Mouse (Mus musculus): Measurements from ENCODE around the gene 1110008P14Rik. TPM values are rescaled to one million over a fixed set of nuclear protein-coding genes. Genes with fewer than 3 reads are reported as not detected.
"Not testable (repeated sequence)": the region's sequence is repeated elsewhere in the genome, so short reads cannot be mapped to it uniquely, and the experiment has no call there.

1110008P14Rik gene
- polyA plus RNA-seq, 1 experiment from 2014 or later: 46.5 TPM

DNA sequence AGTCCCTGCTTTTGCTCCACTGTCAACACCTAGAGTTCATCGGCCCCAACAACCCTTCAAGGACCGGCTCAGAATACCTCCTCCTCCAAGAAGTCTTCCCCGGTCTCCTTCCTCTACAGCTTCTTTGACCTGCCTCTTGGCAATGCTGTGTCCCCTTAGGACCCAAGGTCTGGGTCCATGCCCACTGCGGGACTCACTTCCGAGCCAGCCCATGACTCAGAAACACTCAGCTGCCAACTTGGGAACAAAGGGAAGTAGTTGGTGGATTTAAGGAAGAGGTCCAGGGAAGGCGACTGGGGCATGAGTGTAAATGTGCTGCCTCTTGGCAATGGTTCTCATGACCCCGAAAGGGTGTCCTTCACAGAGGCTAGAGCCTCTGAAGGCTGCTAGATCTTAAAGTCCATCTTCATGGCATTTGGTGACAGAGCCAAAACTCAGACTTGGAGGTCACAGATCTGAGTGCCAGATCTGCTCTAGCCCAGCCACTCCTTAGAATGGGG, 1.7 kb downstream of the 1110008P14Rik start:
- Histone ChIP-seq H3K27ac (ENCODE audit: low read length) (no peak overlapping the region), H3K4me1 (ENCODE audit: control insufficient read depth, insufficient read depth, low read length) (peaks cover 12% of the 10 kb centered on the region), H3K9me3 (replicated peaks; ENCODE audit: control insufficient read depth, low read length) (no peaks in the 10 kb centered on the region), H3K27me3 (ENCODE audit: control insufficient read depth, insufficient read depth, low read length) (no peaks in the 10 kb centered on the region), H3K4me2 (ENCODE audit: low read depth, low read length) (no peak overlapping the region), H3K36me3 (ENCODE audit: control insufficient read depth, insufficient read depth) (peaks cover 30% of the 10 kb centered on the region), H3K4me3 (ENCODE audit: low read length) (no peak overlapping the region), H3K9ac (ENCODE audit: low read length) (no peak overlapping the region)
- 77% methylated on average over 7 of the region's 7 CpGs for WGBS
- ATAC-seq (replicated peaks; ENCODE audit: extremely low read depth, insufficient read depth, low FRiP score): no peak

DNA sequence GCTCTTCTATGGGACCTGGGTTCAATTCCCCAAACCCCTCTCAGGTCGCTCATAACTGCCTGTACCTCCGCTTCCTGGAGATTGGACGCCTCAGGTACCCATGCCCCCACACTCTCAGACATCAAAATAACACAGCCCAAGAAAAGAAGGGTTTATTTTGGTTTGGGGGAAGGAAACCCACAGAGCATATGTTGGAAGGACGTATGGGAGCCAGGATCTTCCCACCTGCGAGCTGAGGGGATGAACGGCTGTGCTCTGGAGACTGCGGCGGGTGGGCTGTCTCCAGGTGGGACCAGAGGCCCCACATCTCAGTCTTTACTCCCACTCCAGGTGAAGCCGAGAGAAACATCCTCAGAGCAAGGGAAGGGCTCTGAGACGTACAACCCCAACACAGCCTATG, 4.8 kb downstream of the 1110008P14Rik start:
- Histone ChIP-seq H3K4me3 (ENCODE audit: low read length) (no peak overlapping the region), H3K9ac (ENCODE audit: low read length) (no peak overlapping the region), H3K36me3 (ENCODE audit: control insufficient read depth, insufficient read depth) (peaks cover 43% of the 10 kb centered on the region), H3K4me1 (ENCODE audit: control insufficient read depth, insufficient read depth, low read length) (peaks cover 9% of the 10 kb centered on the region), H3K9me3 (replicated peaks; ENCODE audit: control insufficient read depth, low read length) (no peaks in the 10 kb centered on the region), H3K27me3 (ENCODE audit: control insufficient read depth, insufficient read depth, low read length) (no peaks in the 10 kb centered on the region), H3K27ac (ENCODE audit: low read length) (no peak overlapping the region), H3K4me2 (ENCODE audit: low read depth, low read length) (no peak overlapping the region)
- no peak for ATAC-seq (replicated peaks; ENCODE audit: extremely low read depth, insufficient read depth, low FRiP score)
- WGBS: 90% methylated on average over 10 of the region's 10 CpGs

- Histone ChIP-seq H3K4me2 (ENCODE audit: low read depth, low read length) (no peak overlapping the region), H3K9ac (ENCODE audit: low read length) (no peak overlapping the region; the same call in 1 of the 2 replicates), H3K4me3 (ENCODE audit: low read length) (no peak overlapping the region), H3K36me3 (ENCODE audit: control insufficient read depth, insufficient read depth) (peaks cover 58% of the 10 kb centered on the region), H3K27ac (ENCODE audit: low read length) (no peak overlapping the region), H3K27me3 (ENCODE audit: control insufficient read depth, insufficient read depth, low read length) (no peaks in the 10 kb centered on the region), H3K4me1 (ENCODE audit: control insufficient read depth, insufficient read depth, low read length) (peaks cover 5% of the 10 kb centered on the region), H3K9me3 (replicated peaks; ENCODE audit: control insufficient read depth, low read length) (no peaks in the 10 kb centered on the region)
- ATAC-seq (replicated peaks; ENCODE audit: extremely low read depth, insufficient read depth, low FRiP score): no peak
- WGBS: 65% methylated on average over 13 of the region's 13 CpGs
Observed at GRCm38 (mm10) chr2:32375317-32375940, 6.3 kb downstream of the 1110008P14Rik start.

DNA sequence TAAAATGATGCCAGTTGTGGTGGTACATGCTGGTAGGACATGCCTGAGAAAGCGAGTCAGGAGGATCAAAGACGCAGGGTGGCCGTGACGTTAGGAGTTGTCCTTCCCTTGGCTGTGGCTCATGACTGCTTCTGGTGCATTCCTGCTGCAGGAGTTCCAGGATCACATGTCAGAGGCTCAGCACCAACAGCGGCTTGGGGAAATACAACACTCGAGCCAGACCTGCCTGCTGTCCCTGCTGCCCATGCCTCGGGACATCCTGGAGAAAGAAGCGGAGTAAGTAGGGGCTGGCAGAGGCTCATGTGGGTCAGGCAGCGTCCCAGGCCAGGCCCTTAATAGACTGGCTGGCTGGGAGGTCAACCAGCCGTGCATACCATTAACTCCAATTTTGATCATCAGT, 7.5 kb downstream of the 1110008P14Rik start:
- Histone ChIP-seq H3K9ac (ENCODE audit: low read length) (no peak overlapping the region), H3K4me1 (ENCODE audit: control insufficient read depth, insufficient read depth, low read length) (peaks cover 5% of the 10 kb centered on the region), H3K9me3 (replicated peaks; ENCODE audit: control insufficient read depth, low read length) (no peaks in the 10 kb centered on the region), H3K27ac (ENCODE audit: low read length) (no peak overlapping the region), H3K27me3 (ENCODE audit: control insufficient read depth, insufficient read depth, low read length) (no peaks in the 10 kb centered on the region), H3K36me3 (ENCODE audit: control insufficient read depth, insufficient read depth) (peaks cover 64% of the 10 kb centered on the region), H3K4me2 (ENCODE audit: low read depth, low read length) (no peak overlapping the region), H3K4me3 (ENCODE audit: low read length) (no peak overlapping the region)
- no peak for ATAC-seq (replicated peaks; ENCODE audit: extremely low read depth, insufficient read depth, low FRiP score)
- WGBS: 65% methylated on average over 10 of the region's 10 CpGs

GRCm38 (mm10) chr2:32367315-32367714, 14.4 kb downstream of the 1110008P14Rik start:
- no peaks in the 10 kb centered on the region for H3K27me3 ChIP-seq (ENCODE audit: control insufficient read depth, insufficient read depth, low read length)
- H3K4me3 ChIP-seq (ENCODE audit: low read length): no peak overlapping the region
- no peak for ATAC-seq (replicated peaks; ENCODE audit: extremely low read depth, insufficient read depth, low FRiP score)
- peaks cover 44% of the 10 kb centered on the region for H3K36me3 ChIP-seq (ENCODE audit: control insufficient read depth, insufficient read depth)
- 96% methylated on average over 5 of the region's 5 CpGs for WGBS
- peaks cover 5% of the 10 kb centered on the region; the same call in 1 of the 2 replicates for H3K4me1 ChIP-seq (ENCODE audit: control insufficient read depth, insufficient read depth, low read length)
- no peaks in the 10 kb centered on the region for H3K9me3 ChIP-seq (replicated peaks; ENCODE audit: control insufficient read depth, low read length)
- H3K9ac ChIP-seq (ENCODE audit: low read length): no peak overlapping the region
- no peak overlapping the region for H3K27ac ChIP-seq (ENCODE audit: low read length)
- H3K4me2 ChIP-seq (ENCODE audit: low read depth, low read length): no peak overlapping the region

DNA sequence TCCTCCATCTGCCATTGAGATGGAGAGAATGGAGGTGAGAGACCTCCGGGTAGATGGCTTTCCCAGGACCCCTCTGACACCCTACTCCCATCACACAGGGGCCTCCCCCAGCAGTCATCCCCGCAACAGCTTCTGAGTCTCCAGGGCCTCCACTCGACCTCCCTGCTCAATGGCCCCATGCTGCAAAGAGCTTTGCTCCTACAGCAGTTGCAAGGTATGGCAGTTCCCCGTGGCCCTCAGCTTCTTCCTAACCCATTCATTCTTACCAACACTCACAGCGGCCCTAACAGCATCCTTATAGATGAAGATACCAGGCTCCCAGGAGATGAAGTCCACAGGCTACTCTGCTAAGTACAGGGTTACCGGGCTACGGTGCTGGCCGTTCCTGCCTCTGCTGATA, 17.6 kb downstream of the 1110008P14Rik start:
- no peaks in the 10 kb centered on the region for H3K27me3 ChIP-seq (ENCODE audit: control insufficient read depth, insufficient read depth, low read length)
- H3K36me3 ChIP-seq (ENCODE audit: control insufficient read depth, insufficient read depth): peaks cover 16% of the 10 kb centered on the region
- H3K9me3 ChIP-seq (replicated peaks; ENCODE audit: control insufficient read depth, low read length): no peaks in the 10 kb centered on the region
- no peak for ATAC-seq (replicated peaks; ENCODE audit: extremely low read depth, insufficient read depth, low FRiP score)
- WGBS: 80% methylated on average over 8 of the region's 8 CpGs
- no peak overlapping the region for H3K4me3 ChIP-seq (ENCODE audit: low read length)
- no peak overlapping the region for H3K9ac ChIP-seq (ENCODE audit: low read length)
- H3K4me2 ChIP-seq (ENCODE audit: low read depth, low read length): peak overlapping the region; percentile 70
- no peak overlapping the region for H3K27ac ChIP-seq (ENCODE audit: low read length)
- H3K4me1 ChIP-seq (ENCODE audit: control insufficient read depth, insufficient read depth, low read length): peaks cover 13% of the 10 kb centered on the region

DNA sequence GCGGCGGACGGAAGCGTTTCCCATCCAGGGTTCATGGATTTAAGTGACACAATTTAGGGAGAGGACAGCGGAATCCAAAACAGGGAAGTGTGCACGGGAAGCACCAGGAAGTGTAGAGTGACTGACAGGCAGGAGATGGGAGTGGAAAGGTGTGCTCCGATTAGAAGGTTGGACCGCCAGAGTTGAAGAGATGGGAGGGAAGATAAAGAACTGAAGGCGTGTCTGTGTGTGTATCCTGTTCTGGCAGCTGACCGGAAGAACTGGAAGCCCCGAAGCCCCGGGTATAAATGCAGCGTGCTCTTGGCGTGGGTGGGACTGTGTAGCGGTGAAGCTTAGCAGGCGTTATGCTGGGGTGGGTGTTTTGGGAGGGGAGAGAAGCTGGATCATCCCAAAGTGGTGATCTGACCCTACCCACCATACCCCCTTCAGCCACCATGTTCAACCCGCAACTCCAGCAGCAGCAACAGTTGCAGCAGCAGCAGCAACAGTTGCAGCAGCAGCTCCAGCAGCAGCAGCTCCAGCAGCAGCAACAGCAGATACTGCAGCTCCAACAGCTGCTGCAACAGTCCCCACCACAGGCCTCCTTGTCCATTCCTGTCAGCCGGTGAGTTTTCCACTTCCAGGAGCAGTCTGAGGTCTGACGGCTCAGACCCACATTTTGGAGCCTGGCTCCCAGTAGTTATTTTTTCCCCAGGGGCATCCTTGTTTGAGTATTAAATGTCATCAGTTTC, 18.2 kb downstream of the 1110008P14Rik start:
- H3K27me3 ChIP-seq (ENCODE audit: control insufficient read depth, insufficient read depth, low read length): no peaks in the 10 kb centered on the region
- WGBS: 8% methylated on average over 19 of the region's 19 CpGs
- H3K4me3 ChIP-seq (ENCODE audit: low read length): peak overlapping the region; percentile 84
- peak; percentile 12; the same call in 1 of the 2 replicates for ATAC-seq (replicated peaks; ENCODE audit: extremely low read depth, insufficient read depth, low FRiP score)
- peak overlapping the region; percentile 91 for H3K9ac ChIP-seq (ENCODE audit: low read length)
- peak overlapping the region; percentile 88 for H3K27ac ChIP-seq (ENCODE audit: low read length)
- peaks cover 15% of the 10 kb centered on the region for H3K36me3 ChIP-seq (ENCODE audit: control insufficient read depth, insufficient read depth)
- H3K4me1 ChIP-seq (ENCODE audit: control insufficient read depth, insufficient read depth, low read length): peaks cover 13% of the 10 kb centered on the region
- no peaks in the 10 kb centered on the region for H3K9me3 ChIP-seq (replicated peaks; ENCODE audit: control insufficient read depth, low read length)
- peak overlapping the region; percentile 70 for H3K4me2 ChIP-seq (ENCODE audit: low read depth, low read length)

DNA sequence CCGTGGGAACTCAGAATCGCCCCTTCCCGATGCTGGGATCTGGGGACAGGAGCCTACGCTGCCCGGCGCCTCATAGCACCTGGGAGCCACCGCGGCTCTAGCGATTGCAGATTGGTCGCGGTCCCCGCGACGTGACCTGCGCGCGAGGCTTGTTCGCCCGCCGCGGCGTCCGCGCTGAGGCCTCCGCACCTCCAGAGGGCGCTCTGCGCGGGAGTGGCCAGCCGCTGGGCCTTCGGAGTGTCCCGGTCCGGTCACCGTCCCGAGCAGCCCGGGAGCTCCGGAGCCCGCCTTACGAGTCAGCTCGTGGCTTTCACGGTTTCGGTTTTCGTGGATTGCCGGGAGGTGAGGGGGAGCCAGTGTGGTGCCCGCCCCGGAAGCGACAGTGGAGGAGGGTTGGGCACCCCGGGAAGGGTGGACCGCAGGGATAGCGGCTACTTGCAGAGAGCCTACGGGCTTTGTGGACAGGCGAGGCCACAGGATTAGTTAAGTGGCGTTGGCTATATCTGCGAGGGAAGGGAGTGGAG, 18.9 kb downstream of the 1110008P14Rik start:
- Histone ChIP-seq H3K4me1 (ENCODE audit: control insufficient read depth, insufficient read depth, low read length) (peaks cover 13% of the 10 kb centered on the region), H3K36me3 (ENCODE audit: control insufficient read depth, insufficient read depth) (peaks cover 10% of the 10 kb centered on the region), H3K4me3 (ENCODE audit: low read length) (peak overlapping the region; percentile 84), H3K9ac (ENCODE audit: low read length) (peak overlapping the region; percentile 91), H3K27ac (ENCODE audit: low read length) (peak overlapping the region; percentile 88), H3K9me3 (replicated peaks; ENCODE audit: control insufficient read depth, low read length) (no peaks in the 10 kb centered on the region), H3K27me3 (ENCODE audit: control insufficient read depth, insufficient read depth, low read length) (no peaks in the 10 kb centered on the region), H3K4me2 (ENCODE audit: low read depth, low read length) (peak overlapping the region; percentile 70)
- ATAC-seq (replicated peaks; ENCODE audit: extremely low read depth, insufficient read depth, low FRiP score): peak; percentile 77
- under 1% methylated on average over 53 of the region's 53 CpGs for WGBS

DNA sequence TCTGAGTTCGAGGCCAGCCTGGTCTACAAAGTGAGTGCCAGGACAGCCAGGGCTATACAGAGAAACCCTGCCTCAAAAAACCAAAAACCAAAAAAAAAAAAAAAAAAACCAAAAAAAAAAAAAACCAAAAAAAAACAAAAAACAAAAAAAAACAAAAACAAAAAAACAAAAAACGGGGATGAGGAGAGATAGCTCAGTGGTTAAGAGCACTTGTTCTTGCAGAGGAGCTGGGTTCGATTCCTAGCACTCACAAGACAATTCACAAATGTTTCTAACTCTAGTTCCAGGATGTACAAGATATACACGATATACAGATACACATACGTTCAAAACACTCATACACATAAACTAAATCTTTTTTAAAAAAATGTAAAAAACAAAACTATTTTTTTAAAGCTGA, 19.5 kb downstream of the 1110008P14Rik start:
- not testable (repeated sequence) for H3K36me3 ChIP-seq (ENCODE audit: control insufficient read depth, insufficient read depth); ATAC-seq (replicated peaks; ENCODE audit: extremely low read depth, insufficient read depth, low FRiP score); H3K27me3 ChIP-seq (ENCODE audit: control insufficient read depth, insufficient read depth, low read length); H3K9me3 ChIP-seq (replicated peaks; ENCODE audit: control insufficient read depth, low read length)
- WGBS: 36% methylated on average over 5 of the region's 5 CpGs
- H3K4me2 ChIP-seq (ENCODE audit: low read depth, low read length): peak overlapping the region; percentile 70
- H3K9ac ChIP-seq (ENCODE audit: low read length): peak overlapping the region; percentile 91
- H3K4me3 ChIP-seq (ENCODE audit: low read length): peak overlapping the region; percentile 84
- H3K4me1 ChIP-seq (ENCODE audit: control insufficient read depth, insufficient read depth, low read length): peaks cover 13% of the 10 kb centered on the region
- peak overlapping the region; percentile 88 for H3K27ac ChIP-seq (ENCODE audit: low read length)

Data from heart, embryonic 16.5 days (tissue).